Mouse (Mus musculus): ENCODE data around the gene Amot.

DNA sequence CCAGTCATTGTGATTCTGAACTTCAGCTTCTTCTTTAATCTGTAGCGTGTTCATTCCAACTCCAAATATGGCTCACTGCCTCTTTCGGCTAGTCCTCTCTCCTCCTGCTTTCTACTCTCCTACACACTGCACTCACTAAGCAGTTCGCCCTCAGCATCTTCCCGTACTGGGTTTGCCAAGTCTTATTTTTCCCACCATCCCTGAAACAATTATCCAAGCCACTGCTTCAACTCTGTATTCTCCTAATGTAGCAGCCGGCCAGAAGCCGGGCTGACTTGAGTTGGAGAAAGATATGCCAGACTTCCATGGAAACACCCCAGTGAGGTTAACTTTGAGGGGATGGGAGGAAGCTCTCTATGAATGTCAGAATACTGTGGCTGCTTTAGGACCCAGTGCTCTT, 36.7 kb downstream of the Amot start:
- TF ChIP-seq CTCF (IDR thresholded peaks at IDR 0.05; ENCODE audit: insufficient read depth, low read length) (no peak), POLR2A (IDR thresholded peaks at IDR 0.05; ENCODE audit: borderline replicate concordance, extremely low read depth, low read depth, low read length) (no peak)

Measured in lung, adult 2 months (tissue).